Mouse (Mus musculus) gastrocnemius, adult 8-10 months (tissue): ENCODE data around the gene Bcor. TPM values are rescaled to one million over a fixed set of nuclear protein-coding genes. Genes with fewer than 3 reads are reported as not detected.

Experiments used
- DNase-seq, 2 experiments: peaks; one replicate each; pipeline ENCODE4 v3.0.0; 2022; ENCODE audit warnings: low spot score in 2 of 2
- total RNA-seq, 4 experiments: library from RNA; stranded (reverse); gene quantifications; 2 replicates each; pipeline ENCODE4 v1.2.4; 2022

Gene Bcor
- total RNA-seq, 4 experiments from 2014 or later = 13.2 to 17.4 (median 14.1) TPM

DNA sequence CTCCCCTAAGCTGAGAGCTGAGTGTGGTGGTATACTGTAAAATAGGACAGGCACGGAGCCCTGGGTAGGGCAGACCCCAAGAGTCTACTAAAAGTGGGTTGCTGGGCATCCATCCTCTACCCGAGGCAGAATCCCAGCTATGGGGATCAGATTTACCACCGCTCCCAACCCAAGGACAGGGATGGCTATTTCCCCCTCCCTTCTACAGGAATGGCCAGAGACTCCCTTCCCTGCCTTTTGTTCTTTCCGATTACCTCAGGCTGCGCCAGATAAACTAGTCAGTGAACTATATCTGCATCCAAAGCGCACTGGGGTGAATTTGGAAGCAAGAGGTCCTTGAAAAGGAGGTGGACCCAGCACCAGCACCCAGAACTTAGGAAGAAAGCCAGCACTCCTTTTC lies 93.1 kb downstream of the Bcor start:
- no peak for DNase-seq

DNA sequence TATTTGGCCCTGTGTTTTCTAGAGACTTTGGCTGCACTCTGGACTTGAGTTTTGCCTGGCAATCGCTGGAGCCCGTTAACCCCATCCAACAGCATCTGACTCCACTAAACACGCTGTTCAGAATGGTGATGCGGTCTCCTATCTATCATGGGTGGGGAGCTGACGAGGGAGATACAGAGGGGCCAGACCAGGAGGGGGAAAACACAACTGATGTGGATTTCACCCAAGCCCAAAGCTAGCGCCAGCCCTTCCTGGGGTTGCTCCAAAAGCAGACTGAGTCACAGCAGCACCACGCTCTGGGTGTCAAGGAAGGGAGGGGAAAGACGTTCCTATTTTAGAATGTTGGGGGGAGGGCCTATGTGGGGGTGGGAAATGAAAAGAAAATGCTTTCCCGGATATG lies 94.4 kb downstream of the Bcor start:
- no peak for DNase-seq

DNA sequence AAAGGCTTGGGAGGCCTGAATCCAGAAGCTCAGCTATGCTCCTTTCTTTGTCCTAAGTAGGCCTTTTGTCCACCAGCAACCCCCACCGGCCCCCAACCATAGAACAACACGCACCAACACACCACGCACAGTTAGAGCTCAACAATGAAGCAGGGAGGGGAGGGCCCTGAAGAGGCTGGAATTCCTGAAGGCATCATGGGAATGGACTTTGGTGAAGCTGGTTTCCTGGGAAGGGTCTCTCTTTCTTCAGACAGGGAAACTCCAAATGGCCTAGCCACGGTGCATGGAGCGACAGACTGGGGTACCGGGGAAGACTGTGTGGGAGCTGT lies 97.3 kb downstream of the Bcor start:
- DNase-seq = no peak

DNA sequence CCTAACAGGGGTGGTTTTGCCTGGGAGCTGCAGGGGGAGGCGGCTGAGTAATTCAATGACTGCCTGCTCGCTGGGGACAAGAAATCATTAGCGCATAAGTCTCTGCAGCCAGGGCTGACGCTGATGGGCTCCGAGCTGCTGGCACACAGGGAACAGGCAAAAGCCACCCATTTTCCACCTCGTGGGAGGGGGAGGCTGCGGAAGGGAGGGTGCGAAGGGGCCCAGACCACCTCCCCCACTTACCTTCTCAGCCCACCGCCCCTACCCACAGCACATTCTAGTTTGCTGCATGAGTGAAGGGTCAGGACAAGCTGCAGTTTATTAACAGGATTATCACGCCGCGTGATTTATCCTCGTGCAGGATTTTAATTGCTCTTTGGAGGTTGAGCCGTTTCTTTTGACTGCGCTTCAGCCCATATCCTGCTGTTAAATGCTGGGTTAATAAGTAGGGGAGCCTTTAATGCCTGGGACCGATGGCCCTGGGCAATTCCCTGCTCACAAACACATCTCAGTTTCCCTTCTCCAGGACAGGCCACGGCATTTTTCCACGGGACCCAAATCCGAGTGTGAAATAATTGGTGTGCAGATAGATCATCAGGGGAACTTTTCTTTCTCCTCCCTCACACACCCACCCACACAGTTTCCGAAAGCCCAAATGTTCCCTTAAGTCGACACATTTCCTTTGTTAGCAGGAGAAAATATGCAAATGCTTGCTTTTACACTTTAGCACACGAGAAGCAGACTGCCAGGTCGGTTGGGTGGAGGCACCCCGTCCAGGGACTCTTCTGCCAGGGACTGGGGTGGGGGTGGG lies 97.8 kb downstream of the Bcor start:
- DNase-seq = no peak

DNA sequence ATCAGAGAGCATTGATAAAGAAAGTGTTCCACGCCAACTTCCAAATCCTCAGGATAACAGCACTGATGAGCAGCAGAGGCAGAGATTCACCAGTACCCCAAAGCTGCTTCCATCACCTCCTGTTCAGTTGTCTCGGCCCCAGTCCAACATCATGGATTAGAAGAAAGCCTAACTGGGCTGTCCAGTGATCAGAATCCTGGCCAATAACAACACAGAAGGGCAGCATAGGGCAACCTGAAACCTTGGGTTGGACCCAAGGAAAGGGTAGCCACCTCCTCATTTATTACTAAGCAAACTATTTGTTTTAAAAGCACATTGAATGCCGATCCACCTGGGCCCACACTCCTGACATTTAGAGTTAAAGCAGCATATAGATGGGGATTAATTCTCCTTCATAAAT lies 99.3 kb downstream of the Bcor start:
- DNase-seq = no peak

DNA sequence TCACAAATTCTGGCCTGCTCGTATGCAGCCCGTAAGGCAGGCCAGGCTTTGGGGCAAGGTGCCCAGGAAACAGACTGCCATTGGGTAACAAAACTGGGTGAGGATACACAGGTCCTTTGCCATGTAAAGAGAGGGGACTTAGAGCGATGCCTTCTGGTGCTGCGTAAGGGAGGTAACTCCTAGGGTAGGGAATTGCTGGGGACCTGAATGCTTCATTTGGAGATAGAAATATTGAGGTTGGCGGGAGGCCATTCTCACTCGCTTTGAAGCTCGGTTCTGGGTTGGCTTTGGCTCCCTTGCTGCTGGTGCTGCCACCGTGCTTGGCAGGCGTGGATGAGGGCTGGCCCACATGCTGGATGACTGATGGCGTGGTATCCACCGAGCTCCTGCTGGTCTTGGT lies 102.9 kb downstream of the Bcor start:
- DNase-seq = no peak

DNA sequence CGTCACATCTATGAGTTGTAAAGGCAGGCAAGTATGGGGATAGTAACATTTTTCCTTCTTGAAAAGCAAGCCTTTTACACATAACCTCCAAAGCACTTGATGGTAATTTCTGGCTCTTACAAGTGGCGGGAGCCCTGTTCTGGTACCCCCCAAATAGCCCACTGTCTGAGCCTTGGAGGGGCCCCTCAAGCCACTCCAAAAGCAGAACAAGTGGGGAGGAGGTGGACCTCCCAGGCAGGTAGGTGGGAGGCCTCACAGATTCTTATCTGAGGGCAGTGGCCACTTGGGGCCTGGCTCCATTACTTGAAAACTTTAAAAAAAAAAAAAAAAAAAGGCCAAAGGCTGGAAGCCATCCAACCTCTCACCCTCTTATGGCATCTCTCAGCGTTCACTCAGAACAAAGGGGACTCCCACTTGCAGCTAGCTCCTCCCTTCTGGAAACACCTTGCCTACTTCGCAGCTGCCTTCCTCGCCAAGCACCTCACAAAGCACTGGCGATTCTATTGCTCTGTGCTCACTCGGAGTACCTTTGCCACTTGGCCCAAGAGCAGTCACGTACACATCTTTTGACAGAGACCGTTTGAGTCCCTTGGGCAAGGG lies 106.7 kb downstream of the Bcor start:
- no peak for DNase-seq

DNA sequence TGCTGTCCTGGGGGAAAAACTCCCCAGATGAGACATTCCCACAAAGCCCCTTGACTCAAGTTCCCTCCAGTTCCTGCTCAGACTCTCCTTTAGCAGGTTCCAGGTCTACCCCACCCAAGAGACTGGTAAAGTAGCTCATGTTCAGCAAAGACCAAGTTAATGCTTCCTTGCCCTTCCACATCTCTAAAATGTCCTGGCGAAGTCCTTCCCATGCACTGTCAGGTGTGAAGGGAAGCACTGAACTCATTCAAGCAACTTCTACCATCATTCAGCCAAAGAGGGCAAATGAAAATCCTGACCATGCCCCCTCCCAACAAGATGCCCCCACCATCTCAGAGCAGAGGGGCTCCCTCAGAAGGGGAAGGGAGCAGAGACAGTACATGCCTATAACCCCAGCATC lies 107.5 kb downstream of the Bcor start:
- no peak for DNase-seq

DNA sequence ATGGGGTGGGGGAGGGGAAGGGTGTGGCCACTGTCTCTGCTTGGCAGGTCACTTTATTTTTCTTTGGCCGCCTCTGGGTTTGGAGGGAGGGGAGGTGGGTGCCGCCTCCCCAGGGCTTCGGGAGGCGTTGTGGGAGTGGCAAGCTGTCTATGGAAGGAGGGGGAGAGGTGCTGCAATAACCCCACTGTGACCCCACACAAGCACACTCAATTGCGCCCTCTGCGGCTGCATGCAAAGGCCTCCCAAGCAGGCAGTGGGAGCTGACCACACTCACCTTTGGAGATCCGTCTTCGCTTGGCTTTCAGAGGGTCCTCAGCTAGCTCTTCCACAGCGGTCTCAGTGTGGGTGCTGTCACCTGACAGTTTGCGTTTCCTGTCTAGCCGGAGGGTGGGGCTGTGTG lies 111.4 kb downstream of the Bcor start:
- no peak for DNase-seq

DNA sequence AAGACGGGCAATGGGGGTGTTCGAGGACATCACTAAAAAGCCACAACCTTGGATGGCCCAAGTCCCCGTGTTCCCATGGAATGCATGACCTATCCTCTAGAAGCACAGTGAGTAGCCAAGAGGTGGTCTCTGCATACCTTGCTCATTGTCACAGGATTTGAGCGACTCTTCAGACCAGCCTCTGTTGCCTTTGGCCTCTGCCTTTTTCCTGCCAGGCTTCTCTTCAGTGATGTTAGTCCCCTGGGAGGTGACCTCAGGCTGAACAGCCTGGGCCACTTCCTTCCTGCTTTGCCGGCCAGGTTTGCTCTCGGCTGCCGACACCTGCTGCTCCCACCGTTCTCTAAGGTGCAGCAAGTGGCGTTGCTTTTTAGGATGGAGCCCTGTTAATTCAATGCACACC lies 112.0 kb downstream of the Bcor start:
- DNase-seq = no peak

DNA sequence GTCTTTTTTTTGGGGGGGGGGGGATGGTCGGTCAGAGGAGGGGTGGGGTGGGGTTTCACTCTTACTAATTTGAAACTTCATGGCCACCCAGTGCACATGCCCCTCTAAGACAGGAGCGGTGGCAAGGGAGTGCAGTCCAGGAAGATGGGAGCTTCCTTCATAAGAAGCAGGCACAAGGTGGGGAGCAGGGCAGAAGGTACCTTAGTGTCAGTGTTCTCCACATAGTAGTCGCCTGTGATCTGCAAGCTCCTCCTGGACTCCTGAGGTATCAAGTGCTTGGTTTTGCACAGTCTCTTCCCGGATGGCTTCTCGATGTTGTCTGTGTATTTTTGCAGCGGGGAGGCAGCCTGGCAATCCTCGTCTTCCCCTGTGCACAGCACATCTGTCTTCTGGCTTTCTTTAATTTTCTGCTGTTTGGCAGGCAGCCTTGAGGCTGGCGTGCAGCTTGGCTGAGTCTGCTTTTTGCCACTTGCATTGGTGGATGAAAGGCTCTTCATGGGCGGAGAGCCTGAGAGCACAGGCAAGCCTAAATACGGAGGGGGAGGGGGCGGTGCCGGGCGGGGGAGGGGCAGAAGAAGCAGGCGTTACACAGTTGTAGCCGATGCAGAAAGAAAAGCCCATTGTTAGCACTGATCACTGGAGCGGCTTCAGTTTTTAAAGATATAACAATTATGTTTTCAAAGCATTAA lies 112.8 kb downstream of the Bcor start:
- DNase-seq = no peak

DNA sequence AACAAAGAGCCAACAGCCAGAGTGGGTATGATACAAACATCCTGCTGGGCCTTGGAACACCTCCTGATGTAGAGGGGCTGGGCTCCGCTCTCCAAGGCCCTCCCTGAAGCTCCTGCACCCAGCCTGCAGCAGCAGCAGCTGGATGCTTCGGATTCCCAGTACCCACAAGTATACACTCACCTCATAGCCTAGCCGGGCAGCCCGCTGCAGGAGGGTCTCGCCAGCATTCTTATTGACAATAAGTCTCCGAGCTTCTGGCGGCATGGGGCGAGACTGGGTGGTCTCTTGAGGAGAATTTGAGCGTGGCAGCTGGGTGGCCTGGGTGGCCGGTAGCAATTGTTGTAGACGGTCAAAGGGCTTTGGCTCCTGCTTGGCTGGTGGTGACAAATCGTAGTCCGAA lies 113.5 kb downstream of the Bcor start:
- no peak for DNase-seq

DNA sequence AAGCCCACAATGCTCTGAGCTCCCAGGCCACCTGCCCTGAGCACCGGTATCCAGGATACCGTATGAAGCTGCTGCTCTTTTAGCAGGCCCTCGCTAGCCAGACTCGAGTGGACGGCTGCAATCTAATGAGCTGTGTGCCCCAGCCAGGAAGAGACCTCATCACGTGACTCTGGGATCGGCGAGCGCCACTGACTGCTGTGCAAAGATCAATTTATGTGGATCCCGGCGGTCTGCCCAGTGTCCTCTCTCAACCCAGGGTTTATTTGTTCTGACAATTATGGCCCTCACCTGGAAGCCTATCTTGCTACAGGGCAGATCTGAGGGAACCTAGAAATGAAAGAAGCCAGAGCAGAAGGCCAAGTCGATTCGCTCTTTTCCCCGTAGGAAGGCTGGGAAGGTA lies 116.8 kb downstream of the Bcor start:
- DNase-seq = no peak

DNA sequence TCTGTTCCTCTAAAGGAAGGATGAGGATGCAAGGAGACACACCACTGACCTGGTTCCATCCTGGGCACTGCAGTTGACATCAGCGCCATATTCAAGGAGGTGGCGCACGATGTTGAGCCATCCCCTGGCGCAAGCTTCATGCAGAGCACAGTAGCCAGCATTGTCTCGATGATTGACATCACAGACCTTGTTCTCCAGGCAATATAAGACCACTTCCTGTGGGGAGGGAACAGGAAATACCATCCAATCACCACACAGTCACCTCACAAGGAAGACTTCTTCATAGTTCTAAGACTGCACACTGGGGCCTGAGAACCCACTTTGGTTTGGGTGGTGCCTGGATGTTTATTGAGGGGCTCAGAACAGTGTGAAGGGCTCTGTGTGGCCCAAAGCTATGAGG lies 118.7 kb downstream of the Bcor start:
- no peak for DNase-seq

DNA sequence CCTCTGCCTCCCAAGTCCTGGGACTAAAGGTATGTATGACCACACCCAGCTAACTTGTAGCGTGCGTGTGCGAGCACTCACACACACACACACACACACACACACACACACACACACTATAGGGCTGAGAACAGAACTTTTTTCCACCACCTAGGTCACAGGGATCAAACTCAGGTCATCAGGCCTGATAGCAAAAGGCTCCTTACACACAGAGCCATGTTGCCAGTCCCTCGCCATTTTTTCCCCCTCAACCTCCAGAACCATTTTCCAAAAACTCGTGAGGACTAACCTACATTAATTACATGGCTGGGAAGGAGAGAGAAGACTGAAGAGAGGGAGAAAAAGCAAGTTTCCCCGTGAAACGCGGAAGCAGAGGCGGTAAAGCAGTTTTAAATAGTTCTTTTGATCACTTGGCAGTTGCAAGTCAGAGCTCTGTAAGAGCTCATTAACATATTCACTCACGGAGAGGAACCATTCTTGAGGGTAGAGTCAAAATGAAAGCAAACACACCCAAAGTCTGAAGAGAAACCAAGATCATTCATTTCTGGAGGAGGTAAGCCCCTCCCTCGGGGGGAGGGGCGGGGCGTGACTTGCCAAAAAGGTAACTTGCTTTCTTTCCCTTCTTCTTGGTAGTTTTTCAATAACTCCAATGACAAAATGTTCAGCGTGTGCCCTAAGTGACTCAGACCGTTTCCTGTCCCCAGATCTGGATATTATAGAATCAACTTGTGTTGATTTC lies 145.3 kb downstream of the Bcor start:
- no peak for DNase-seq

DNA sequence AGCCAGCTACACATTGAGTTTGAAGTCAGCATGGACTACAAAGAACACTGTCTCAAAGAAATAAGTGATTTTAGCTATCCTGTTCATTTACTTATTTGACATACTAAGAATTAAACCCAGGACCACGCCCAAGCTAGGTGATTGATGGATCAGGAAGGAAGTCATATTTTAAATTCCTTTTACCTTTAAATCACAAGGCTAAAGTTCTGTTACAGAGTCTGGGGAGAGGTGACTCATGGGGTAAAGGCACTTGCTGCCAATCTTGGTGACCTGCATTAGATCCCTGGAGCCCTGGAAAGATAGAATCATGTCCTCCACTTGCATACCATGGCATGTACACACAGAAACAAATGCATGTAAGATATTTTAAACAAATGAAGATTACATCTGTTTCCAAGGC lies 149.5 kb downstream of the Bcor start:
- DNase-seq = no peak

DNA sequence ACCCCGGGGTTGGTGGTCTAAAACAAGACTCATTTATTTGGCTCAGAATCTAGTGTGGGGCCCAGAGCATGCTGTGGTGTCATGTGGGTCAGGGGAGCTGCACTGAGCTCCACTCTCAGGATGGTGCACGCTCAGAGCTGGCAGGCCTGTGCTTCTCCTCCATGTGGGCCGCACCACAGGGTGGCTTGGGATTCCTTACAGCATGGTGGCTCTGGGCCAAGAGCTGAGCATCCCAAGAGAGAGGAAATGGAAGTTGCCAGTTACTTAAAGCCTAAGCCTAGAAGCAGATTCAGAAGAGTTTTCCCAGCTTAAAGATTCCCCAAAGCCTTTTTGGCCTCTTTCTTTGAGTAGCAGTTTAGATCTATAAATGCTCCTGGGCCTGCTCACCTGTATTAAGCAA lies 151.1 kb downstream of the Bcor start:
- DNase-seq = no peak

DNA sequence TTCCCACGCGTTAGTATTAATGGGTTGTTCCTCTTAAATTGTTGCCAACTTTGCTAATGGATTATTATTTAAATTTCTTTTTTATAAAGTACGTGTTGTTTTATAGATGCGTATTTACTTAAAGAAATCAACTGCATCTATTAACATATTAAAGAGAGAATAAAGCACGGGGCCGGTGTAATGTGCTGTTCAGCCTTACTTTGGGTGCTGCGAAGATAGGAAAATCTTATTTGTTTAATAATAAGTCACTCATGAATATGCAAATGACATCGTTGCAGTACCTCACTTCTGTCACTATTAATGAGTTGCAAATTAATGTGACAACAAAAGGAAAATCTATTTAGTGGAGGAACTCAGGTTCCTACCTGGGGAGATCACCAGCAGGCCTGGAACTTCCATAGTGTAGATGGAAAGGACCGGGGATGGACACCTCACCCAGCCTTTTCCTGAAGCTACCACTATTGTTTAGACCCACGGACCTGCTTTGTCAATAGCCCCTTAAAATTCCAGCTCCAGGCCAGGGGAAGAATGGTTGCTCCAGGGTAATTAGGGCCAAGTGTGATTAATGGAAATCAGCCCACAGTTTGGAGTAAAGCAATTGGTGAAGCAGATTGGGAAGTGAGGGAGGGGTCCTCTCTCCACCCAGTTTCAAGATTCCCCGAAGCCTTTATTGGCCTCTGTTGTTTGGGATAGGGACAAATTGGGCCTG lies 152.2 kb downstream of the Bcor start:
- DNase-seq = no peak

DNA sequence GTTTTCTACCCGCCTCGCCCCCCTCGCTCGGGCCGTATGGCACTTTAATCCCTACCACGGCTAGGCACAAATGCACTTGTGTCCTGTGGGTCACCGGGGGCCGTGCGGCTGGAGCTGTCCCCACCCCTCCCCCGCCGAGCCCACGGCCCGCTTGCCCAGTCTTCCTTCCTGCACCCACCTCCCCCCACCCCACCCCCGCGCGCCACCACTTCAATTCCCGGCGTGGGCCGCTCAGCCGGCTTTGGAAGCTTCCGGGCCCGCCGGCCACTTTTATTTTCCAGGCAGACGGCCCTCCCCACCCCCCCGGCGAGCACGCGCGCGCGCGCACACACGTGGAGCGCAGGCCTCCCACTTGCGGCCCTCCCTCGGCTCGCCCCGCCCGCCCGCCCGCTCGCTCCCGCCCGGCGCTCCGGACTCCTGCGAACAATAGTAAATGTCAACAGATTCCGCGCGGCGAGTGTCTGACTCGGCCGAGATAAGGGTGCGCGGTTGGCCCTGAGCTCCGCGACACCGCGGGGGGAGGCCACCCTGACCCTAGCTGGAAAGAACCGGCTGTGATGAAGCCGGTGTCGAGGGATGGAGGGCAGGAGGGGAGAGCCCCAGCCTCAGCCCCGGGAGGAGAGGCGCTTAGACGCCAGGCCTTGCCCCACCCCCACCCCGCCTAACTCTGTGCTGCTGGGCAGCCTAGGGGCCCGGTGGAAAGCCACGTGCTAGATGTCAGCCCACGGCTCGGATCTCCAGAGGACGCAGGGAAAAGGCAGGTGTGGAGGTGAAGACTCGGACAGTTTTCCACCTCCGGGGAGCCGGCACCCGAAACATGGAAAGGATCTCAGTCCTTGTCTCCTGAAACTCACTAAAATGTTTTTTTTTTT lies 153.0 kb downstream of the Bcor start:
- DNase-seq = peak; percentile 13 to 36

DNA sequence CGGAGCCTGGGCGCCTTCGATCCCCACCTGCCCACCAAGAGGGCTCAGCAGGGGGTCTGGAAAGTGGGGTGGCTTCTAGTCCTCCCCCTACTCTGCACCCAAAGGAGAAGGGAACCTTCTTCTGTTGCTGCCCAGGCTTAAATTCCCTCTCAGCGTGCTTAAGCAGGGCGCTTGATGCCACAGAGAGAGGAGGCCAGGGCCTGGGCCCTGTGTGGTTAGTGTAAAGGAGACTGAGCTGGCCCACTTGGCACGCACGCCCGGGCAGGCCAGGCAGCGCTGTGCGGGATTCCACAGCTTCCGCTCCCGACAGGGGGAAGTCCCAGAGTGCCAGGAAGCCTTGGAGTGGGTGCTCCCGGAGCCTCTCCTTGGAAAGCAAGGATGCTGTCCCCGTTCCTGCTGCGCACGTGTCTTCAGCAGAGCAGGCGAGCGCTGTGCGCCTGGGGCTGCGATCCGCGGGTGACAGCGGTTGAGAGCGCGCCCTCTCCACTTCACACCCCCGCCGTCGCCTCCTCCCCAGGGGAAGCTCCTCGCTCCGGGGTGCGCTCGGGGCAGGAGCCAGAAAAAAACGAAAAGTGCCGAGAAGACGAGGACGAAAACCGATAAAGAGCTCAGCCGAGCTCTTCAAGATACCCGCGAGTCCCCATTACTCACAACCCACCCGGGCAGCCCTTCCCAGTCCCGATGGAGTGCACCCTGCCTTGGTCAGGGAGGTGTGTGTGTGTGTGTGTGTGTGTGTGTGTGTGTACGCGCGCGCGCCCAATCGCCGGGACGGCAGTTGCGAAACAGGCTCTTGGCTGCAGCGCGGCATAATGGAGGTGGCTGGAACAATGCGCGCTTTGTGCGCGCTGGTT lies 153.9 kb downstream of the Bcor start:
- DNase-seq = peak; percentile 47 to 60
